Mouse (Mus musculus): ENCODE measurements at regions not wholly inside any gene's neighbourhood (a gene's known extent, or its start where the extent isn't known, plus 50 kb on each side); places are given as distances from the start of the nearest gene placed in this dataset.

DNA sequence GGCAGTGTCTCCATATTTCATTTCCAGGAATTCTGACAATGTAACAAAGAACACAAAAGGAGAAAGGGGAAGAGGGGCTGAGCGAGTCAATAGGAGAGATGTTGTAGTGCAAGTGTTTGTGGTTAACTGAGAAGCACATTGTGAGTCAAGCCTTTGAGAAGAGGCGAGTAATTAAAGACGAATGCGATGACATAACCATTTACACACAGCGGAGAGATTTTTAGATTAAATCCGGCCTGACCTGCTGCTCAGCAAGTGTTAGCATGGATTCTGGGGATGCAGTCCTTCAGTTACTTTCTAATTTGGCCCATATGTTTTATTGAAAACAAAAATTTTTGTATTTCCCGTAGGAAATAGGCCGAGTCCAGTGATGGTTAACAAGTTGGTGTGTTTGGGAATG, 127.7 kb downstream of the Lyplal1 start:
- TF ChIP-seq POLR2A (IDR thresholded peaks at IDR 0.05; ENCODE audit: insufficient read depth, low read length) = no peak
- no peak for TF ChIP-seq CTCF (IDR thresholded peaks at IDR 0.05; ENCODE audit: low read depth, low read length)
- no peak for TF ChIP-seq EP300 (IDR thresholded peaks at IDR 0.05; ENCODE audit: insufficient read depth, low read depth, low read length)

Measured in ES-Bruce4 (cell line).